Mouse (Mus musculus) mouse embryonic stem cell (cell line): ENCODE measurements at regions not wholly inside any gene's neighbourhood (a gene's known extent, or its start where the extent isn't known, plus 50 kb on each side); places are given as distances from the start of the nearest gene placed in this dataset.

Experiments
- in situ Hi-C, 2 experiments: fragments of 300-500 bp; cut with MboI; formaldehyde crosslinking; loops; 1 replicate in 1 of 2; 3 replicates in 1 of 2; pipeline ENCODE4 v1.14.3; 2019 to 2020; ENCODE audit warnings: low sequenced_read_pairs in 2 of 2, low pct_unique_long_range_greater_than_20kb in 1 of 2, mixed read lengths in 1 of 2; ENCODE audit not compliant: unreplicated experiment in 1 of 2

GRCm38 (mm10) chr12:15971786-15972185, 155.1 kb upstream of the Trib2 start:
- in situ Hi-C loops, result no loop called here

GRCm38 (mm10) chr12:15970262-15970661, 153.5 kb upstream of the Trib2 start:
- in situ Hi-C loops, result no loop called here

GRCm38 (mm10) chr12:15967550-15968102, 150.9 kb upstream of the Trib2 start:
- in situ Hi-C loops, result no loop called here

- in situ Hi-C loops, result no loop called here
These were observed 149.9 kb upstream of the Trib2 start for GRCm38 (mm10) chr12:15966631-15967030.

- in situ Hi-C loops, result no loop called here
These were observed 149.2 kb upstream of the Trib2 start for GRCm38 (mm10) chr12:15965921-15966320.

- in situ Hi-C loops, result no loop called here
These were observed 147.4 kb upstream of the Trib2 start for GRCm38 (mm10) chr12:15964073-15964472.

- in situ Hi-C loops, result no loop called here
These were observed 145.1 kb upstream of the Trib2 start for GRCm38 (mm10) chr12:15961834-15962233.

- in situ Hi-C loops, result no loop called here
These were observed 120.9 kb upstream of the Trib2 start for GRCm38 (mm10) chr12:15937443-15938237.

GRCm38 (mm10) chr12:15932067-15932466, 115.3 kb upstream of the Trib2 start:
- in situ Hi-C loops, result no loop called here

- in situ Hi-C loops, result no loop called here
These were observed 114.8 kb upstream of the Trib2 start for GRCm38 (mm10) chr12:15931535-15931934.

GRCm38 (mm10) chr12:15930155-15930554, 113.4 kb upstream of the Trib2 start:
- in situ Hi-C loops, result no loop called here

GRCm38 (mm10) chr12:15929541-15929940, 112.8 kb upstream of the Trib2 start:
- in situ Hi-C loops, result no loop called here

- in situ Hi-C loops, result no loop called here
These were observed 101.6 kb upstream of the Trib2 start for GRCm38 (mm10) chr12:15918291-15918690.

- in situ Hi-C loops, result no loop called here
These were observed 96.2 kb upstream of the Trib2 start for GRCm38 (mm10) chr12:15912959-15913358.

GRCm38 (mm10) chr12:15912491-15912890, 95.8 kb upstream of the Trib2 start:
- in situ Hi-C loops, result no loop called here

- in situ Hi-C loops, result no loop called here
These were observed 94.7 kb upstream of the Trib2 start for GRCm38 (mm10) chr12:15911254-15911991.

- in situ Hi-C loops, result no loop called here
These were observed 80.8 kb upstream of the Trib2 start for GRCm38 (mm10) chr12:15897539-15897938.

- in situ Hi-C loops, result no loop called here
These were observed 79.8 kb upstream of the Trib2 start for GRCm38 (mm10) chr12:15896511-15896910.

GRCm38 (mm10) chr12:15895215-15895614, 78.5 kb upstream of the Trib2 start:
- in situ Hi-C loops, result no loop called here

- in situ Hi-C loops, result no loop called here
These were observed 73.9 kb upstream of the Trib2 start for GRCm38 (mm10) chr12:15890591-15890990.
